Mouse (Mus musculus) myocyte (in vitro differentiated cells): ENCODE results near the gene Camk2b. TPM values are rescaled to one million over a fixed set of nuclear protein-coding genes. Genes with fewer than 3 reads are reported as not detected.
"Not testable (repeated sequence)": the region's sequence is repeated elsewhere in the genome, so short reads cannot be mapped to it uniquely, and the experiment has no call there.

Experiments used
- H3K27me3 ChIP-seq: one replicate; pipeline ENCODE4 v1.6.1; 2011; ENCODE audit not compliant: control insufficient read depth, insufficient read depth, insufficient read length
- H3K36me3 ChIP-seq: one replicate; pipeline ENCODE4 v1.6.1; 2011; ENCODE audit not compliant: control insufficient read depth, insufficient read depth
- H3K4me2 ChIP-seq: one replicate; pipeline ENCODE4 v1.6.1; 2011; ENCODE audit warnings: low read depth, control low read depth
- H3K4me3 ChIP-seq: one replicate; pipeline ENCODE4 v1.5.1; 2011; ENCODE audit warnings: mild to moderate bottlenecking, control low read depth, moderate library complexity
- H3K79me2 ChIP-seq: one replicate; pipeline ENCODE4 v1.6.1; 2011; ENCODE audit not compliant: control insufficient read depth, insufficient read depth
- H3ac ChIP-seq: one replicate; pipeline ENCODE4 v1.6.1; 2011; ENCODE audit not compliant: control insufficient read depth, insufficient read length
- CEBPB ChIP-seq: IDR thresholded peaks from 2 replicates; pipeline ENCODE4 v1.6.1; 2011; ENCODE audit warnings: mild to moderate bottlenecking, moderate library complexity; ENCODE audit not compliant: poor library complexity, insufficient read depth, severe bottlenecking
- E2F4 ChIP-seq: IDR thresholded peaks from one replicate; pipeline ENCODE4 v1.6.1; 2011; ENCODE audit warnings: mild to moderate bottlenecking, control low read depth, moderate library complexity; ENCODE audit not compliant: insufficient read depth
- MAX ChIP-seq: IDR thresholded peaks from one replicate; pipeline ENCODE4 v1.6.1; 2011; ENCODE audit warnings: low read depth, mild to moderate bottlenecking, control low read depth
- MYOD1 ChIP-seq, 3 experiments: IDR thresholded peaks; one replicate each; pipeline ENCODE4 v1.6.1; 2011; ENCODE audit warnings: control low read depth in 2 of 3, low read depth in 2 of 3, mild to moderate bottlenecking in 2 of 3, moderate library complexity in 1 of 3; ENCODE audit not compliant: insufficient read length in 2 of 3, control insufficient read depth in 1 of 3
- MYOG ChIP-seq, 3 experiments: IDR thresholded peaks; one replicate each; pipeline ENCODE4 v1.6.1; 2011; ENCODE audit warnings: control low read depth in 2 of 3, low read depth in 2 of 3, mild to moderate bottlenecking in 2 of 3; ENCODE audit not compliant: insufficient read length in 2 of 3, control insufficient read depth in 1 of 3, insufficient read depth in 1 of 3
- POLR2A ChIP-seq: IDR thresholded peaks from one replicate; pipeline ENCODE4 v1.6.1; 2011; ENCODE audit warnings: low read depth, mild to moderate bottlenecking, control low read depth, moderate library complexity; ENCODE audit not compliant: insufficient read length
- POLR2AphosphoS2 ChIP-seq: IDR thresholded peaks from one replicate; pipeline ENCODE4 v1.6.1; 2011; ENCODE audit warnings: low read depth, control low read depth; ENCODE audit not compliant: insufficient read length
- REST ChIP-seq: IDR thresholded peaks from one replicate; pipeline ENCODE4 v1.6.1; 2011; ENCODE audit warnings: mild to moderate bottlenecking, control low read depth, moderate library complexity; ENCODE audit not compliant: insufficient read depth, insufficient read length
- SRF ChIP-seq: IDR thresholded peaks from one replicate; pipeline ENCODE4 v1.6.1; 2011; ENCODE audit warnings: low read depth; ENCODE audit not compliant: control insufficient read depth, insufficient read length
- TCF12 ChIP-seq: IDR thresholded peaks from one replicate; pipeline ENCODE4 v1.6.1; 2011; ENCODE audit warnings: mild to moderate bottlenecking, control low read depth; ENCODE audit not compliant: poor library complexity, insufficient read depth, severe bottlenecking
- TCF3 ChIP-seq: IDR thresholded peaks from one replicate; pipeline ENCODE4 v1.6.1; 2011; ENCODE audit warnings: low read depth, control low read depth; ENCODE audit not compliant: insufficient read length
- USF1 ChIP-seq: IDR thresholded peaks from one replicate; pipeline ENCODE4 v1.6.1; 2011; ENCODE audit warnings: low read depth, mild to moderate bottlenecking, control low read depth, moderate library complexity
- polyA plus RNA-seq: library from polyadenylated mRNA; unstranded; fragments of >200 nt; fragmentation: generic; extraction: Trizol; gene quantifications from one replicate; pipeline ENCODE4 v1.2.1, GENCODE M21; 2012; ENCODE audit warnings: missing spikeins

Camk2b gene
- polyA plus RNA-seq, 1 experiment = 1.5 TPM

- Histone ChIP-seq H3K4me2 (no peak overlapping the region), H3K79me2 (no peaks in the 10 kb centered on the region), H3ac (no peak overlapping the region), H3K4me3 (no peak overlapping the region), H3K27me3 (no peaks in the 10 kb centered on the region), H3K36me3 (no peaks in the 10 kb centered on the region)
- TF ChIP-seq POLR2AphosphoS2 (no peak), SRF (no peak), MAX (no peak), TCF3 (no peak), POLR2A (no peak), CEBPB (no peak), MYOD1 (IDR thresholded peaks at IDR 0.05; ENCODE audit: control insufficient read depth in 1 of 3, insufficient read length in 2 of 3, low read depth in 2 of 3) (no peak), TCF12 (no peak), MYOG (IDR thresholded peaks at IDR 0.05; ENCODE audit: control insufficient read depth in 1 of 3, insufficient read depth in 1 of 3, insufficient read length in 2 of 3, low read depth in 2 of 3) (no peak), USF1 (no peak), E2F4 (no peak), REST (no peak)
These were observed 52.8 kb downstream of the Camk2b start for GRCm38 (mm10) chr11:6013359-6013758.

- Histone ChIP-seq H3K4me2 (no peak overlapping the region), H3K27me3 (no peaks in the 10 kb centered on the region), H3ac (no peak overlapping the region), H3K79me2 (no peaks in the 10 kb centered on the region), H3K4me3 (no peak overlapping the region), H3K36me3 (no peaks in the 10 kb centered on the region)
- TF ChIP-seq TCF12 (no peak), CEBPB (no peak), E2F4 (no peak), REST (no peak), MYOD1 (IDR thresholded peaks at IDR 0.05; ENCODE audit: control insufficient read depth in 1 of 3, insufficient read length in 2 of 3, low read depth in 2 of 3) (no peak), MAX (no peak), TCF3 (no peak), MYOG (IDR thresholded peaks at IDR 0.05; ENCODE audit: control insufficient read depth in 1 of 3, insufficient read depth in 1 of 3, insufficient read length in 2 of 3, low read depth in 2 of 3) (no peak), POLR2AphosphoS2 (no peak), SRF (no peak), POLR2A (no peak), USF1 (no peak)
These were observed 54.3 kb downstream of the Camk2b start for GRCm38 (mm10) chr11:6011879-6012278.

GRCm38 (mm10) chr11:6010751-6011482, 55.2 kb downstream of the Camk2b start:
- not testable (repeated sequence) for H3ac ChIP-seq, H3K4me3 ChIP-seq, H3K4me2 ChIP-seq, H3K79me2 ChIP-seq, H3K27me3 ChIP-seq, H3K36me3 ChIP-seq

DNA sequence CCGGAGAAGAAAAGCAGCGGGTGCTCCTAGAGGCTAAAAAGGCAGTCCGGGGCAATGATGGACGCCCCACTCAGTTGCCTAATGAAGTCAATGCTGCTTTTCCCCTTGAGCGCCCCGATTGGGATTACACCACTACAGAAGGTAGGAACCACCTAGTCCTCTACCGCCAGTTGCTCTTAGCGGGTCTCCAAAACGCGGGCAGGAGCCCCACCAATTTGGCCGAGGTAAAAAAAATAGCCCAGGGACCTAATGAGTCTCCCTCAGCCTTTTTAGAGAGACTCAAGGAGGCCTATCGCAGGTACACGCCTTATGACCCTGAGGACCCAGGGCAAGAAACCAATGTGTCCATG, 58.4 kb downstream of the Camk2b start:
- not testable (repeated sequence) for H3K36me3 ChIP-seq, H3K27me3 ChIP-seq, H3K4me3 ChIP-seq, H3ac ChIP-seq, H3K79me2 ChIP-seq, H3K4me2 ChIP-seq

- H3K4me3 ChIP-seq, H3ac ChIP-seq, H3K79me2 ChIP-seq, H3K27me3 ChIP-seq, H3K4me2 ChIP-seq, H3K36me3 ChIP-seq: not testable (repeated sequence)
These were observed 59.0 kb downstream of the Camk2b start for GRCm38 (mm10) chr11:6007010-6007778.

DNA sequence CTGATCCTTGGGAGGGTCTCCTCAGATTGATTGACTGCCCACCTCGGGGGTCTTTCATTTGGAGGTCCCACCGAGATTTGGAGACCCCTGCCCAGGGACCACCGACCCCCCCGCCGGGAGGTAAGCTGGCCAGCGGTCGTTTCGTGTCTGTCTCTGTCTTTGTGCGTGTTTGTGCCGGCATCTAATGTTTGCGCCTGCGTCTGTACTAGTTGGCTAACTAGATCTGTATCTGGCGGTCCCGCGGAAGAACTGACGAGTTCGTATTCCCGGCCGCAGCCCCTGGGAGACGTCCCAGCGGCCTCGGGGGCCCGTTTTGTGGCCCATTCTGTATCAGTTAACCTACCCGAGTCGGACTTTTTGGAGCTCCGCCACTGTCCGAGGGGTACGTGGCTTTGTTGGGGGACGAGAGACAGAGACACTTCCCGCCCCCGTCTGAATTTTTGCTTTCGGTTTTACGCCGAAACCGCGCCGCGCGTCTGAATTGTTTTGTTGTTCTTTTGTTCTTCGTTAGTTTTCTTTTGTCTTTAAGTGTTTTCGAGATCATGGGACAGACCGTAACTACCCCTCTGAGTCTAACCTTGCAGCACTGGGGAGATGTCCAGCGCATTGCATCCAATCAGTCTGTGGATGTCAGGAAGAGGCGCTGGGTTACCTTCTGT, 59.7 kb downstream of the Camk2b start:
- H3K27me3 ChIP-seq, H3K4me3 ChIP-seq, H3ac ChIP-seq, H3K79me2 ChIP-seq, H3K36me3 ChIP-seq, H3K4me2 ChIP-seq: not testable (repeated sequence)

DNA sequence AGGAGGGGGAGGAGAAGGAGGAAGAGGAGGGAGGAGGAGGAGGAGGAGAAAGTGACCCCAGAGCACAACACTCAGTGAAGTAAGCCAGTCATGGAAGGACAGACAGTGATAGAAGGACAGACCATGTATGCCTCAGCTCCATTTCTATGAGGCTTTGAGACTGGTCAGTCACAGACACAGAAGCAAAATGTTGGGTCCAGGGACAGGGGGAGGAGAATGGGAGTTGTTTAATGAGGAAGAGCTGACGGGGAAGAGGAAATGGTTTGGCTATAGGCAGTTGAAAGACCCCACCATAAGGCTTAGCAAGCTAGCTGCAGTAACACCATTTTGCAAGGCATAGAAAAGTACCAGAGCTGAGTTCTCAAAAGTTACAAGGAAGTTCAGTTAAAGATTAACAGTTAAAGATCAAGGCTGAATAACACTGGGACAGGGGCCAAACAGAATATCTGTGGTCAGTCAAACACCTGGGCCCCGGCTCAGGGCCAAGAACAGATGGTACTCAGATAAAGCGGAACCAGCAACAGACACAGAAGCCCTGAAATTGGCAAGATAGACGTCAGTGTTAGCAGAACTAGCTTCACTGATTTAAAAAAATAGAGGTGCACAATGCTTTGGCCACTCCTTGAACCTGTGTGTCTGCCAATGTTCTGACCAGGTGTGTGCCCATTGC, 60.7 kb downstream of the Camk2b start:
- not testable (repeated sequence) for H3K4me3 ChIP-seq, H3K79me2 ChIP-seq, H3K27me3 ChIP-seq, H3K36me3 ChIP-seq, H3K4me2 ChIP-seq, H3ac ChIP-seq
